Mouse (Mus musculus) v-Abl transformed pro-B cells (cell line): ENCODE data around the gene Amer2.
"Not testable (repeated sequence)": the region's sequence is repeated elsewhere in the genome, so short reads cannot be mapped to it uniquely, and the experiment has no call there.

Source experiments
- in situ Hi-C, 2 experiments: fragments of 400-800 bp; cut with MboI; formaldehyde crosslinking; loops; one replicate each; pipeline ENCODE4 v1.15.1; 2025; ENCODE audit not compliant: unreplicated experiment in 2 of 2

Gene Amer2

GRCm38 (mm10) chr14:60372821-60373309, at the start of gene Amer2:
Amer2 (plus strand) TSS chr14:60373259.
- in situ Hi-C loops: no loop called here

- in situ Hi-C loops: not testable (repeated sequence)
These were observed 33.1 kb upstream of the Amer2 start for GRCm38 (mm10) chr14:60340001-60340400.

GRCm38 (mm10) chr14:60340570-60340969, 32.5 kb upstream of the Amer2 start:
- in situ Hi-C loops: no loop called here

GRCm38 (mm10) chr14:60345326-60345876, 27.7 kb upstream of the Amer2 start:
- in situ Hi-C loops: no loop called here

- in situ Hi-C loops: no loop called here
These were observed 14.7 kb upstream of the Amer2 start for GRCm38 (mm10) chr14:60358347-60358746.

GRCm38 (mm10) chr14:60361380-60362212, 11.5 kb upstream of the Amer2 start:
- in situ Hi-C loops: no loop called here

- in situ Hi-C loops: no loop called here
These were observed 6.3 kb upstream of the Amer2 start for GRCm38 (mm10) chr14:60366729-60367128.

- in situ Hi-C loops: no loop called here
These were observed 4.0 kb upstream of the Amer2 start for GRCm38 (mm10) chr14:60368769-60369666.

GRCm38 (mm10) chr14:60369667-60370315, 3.3 kb upstream of the Amer2 start:
- in situ Hi-C loops: no loop called here

- in situ Hi-C loops: no loop called here
These were observed 4.0 kb downstream of the Amer2 start for GRCm38 (mm10) chr14:60377107-60377506.

GRCm38 (mm10) chr14:60377546-60377945, 4.5 kb downstream of the Amer2 start:
- in situ Hi-C loops: no loop called here

- in situ Hi-C loops: no loop called here
These were observed 5.1 kb downstream of the Amer2 start for GRCm38 (mm10) chr14:60378057-60378565.

GRCm38 (mm10) chr14:60378566-60379322, 5.7 kb downstream of the Amer2 start:
- in situ Hi-C loops: no loop called here

GRCm38 (mm10) chr14:60379323-60379957, 6.4 kb downstream of the Amer2 start:
- in situ Hi-C loops: no loop called here

- in situ Hi-C loops: no loop called here
These were observed 6.9 kb downstream of the Amer2 start for GRCm38 (mm10) chr14:60379958-60380330.

GRCm38 (mm10) chr14:60381671-60382070, 8.6 kb downstream of the Amer2 start:
- in situ Hi-C loops: no loop called here

GRCm38 (mm10) chr14:60383816-60384215, 10.8 kb downstream of the Amer2 start:
- in situ Hi-C loops: no loop called here

GRCm38 (mm10) chr14:60384269-60384668, 11.2 kb downstream of the Amer2 start:
- in situ Hi-C loops: no loop called here

- in situ Hi-C loops: no loop called here
These were observed 12.1 kb downstream of the Amer2 start for GRCm38 (mm10) chr14:60385079-60385643.
